Mouse (Mus musculus) forebrain, embryonic 12.5 days (tissue): Measurements from ENCODE around the gene Heatr5a. TPM values are rescaled to one million over a fixed set of nuclear protein-coding genes. Genes with fewer than 3 reads are reported as not detected.

Experiments
- ATAC-seq: fragments of 200-750 bp; cut with Nextera tagmentation; 2 replicates; pipeline ENCODE4 v1.8.0; 2017; ENCODE audit warnings: moderate TSS enrichment; ENCODE audit not compliant: low FRiP score
- H3K27ac ChIP-seq: fragments of 300-500 bp; sonication (generic); 2 replicates; pipeline ENCODE4 v1.5.1; 2016; ENCODE audit warnings: mild to moderate bottlenecking
- H3K27me3 ChIP-seq: fragments of 300-500 bp; sonication (generic); 2 replicates; pipeline ENCODE4 v1.6.1; 2016; ENCODE audit warnings: mild to moderate bottlenecking
- H3K36me3 ChIP-seq: fragments of 300-500 bp; sonication (generic); replicated peaks from 2 replicates; pipeline ENCODE4 v1.6.1; 2016; ENCODE audit warnings: mild to moderate bottlenecking
- H3K4me1 ChIP-seq: fragments of 300-500 bp; sonication (generic); 2 replicates; pipeline ENCODE4 v1.6.1; 2016
- H3K4me2 ChIP-seq: fragments of 300-500 bp; sonication (generic); 2 replicates; pipeline ENCODE4 v1.6.1; 2016; ENCODE audit warnings: mild to moderate bottlenecking, moderate library complexity
- H3K4me3 ChIP-seq: fragments of 300-500 bp; sonication (generic); replicated peaks from 2 replicates; pipeline ENCODE4 v1.5.1; 2016; ENCODE audit warnings: mild to moderate bottlenecking
- H3K9ac ChIP-seq: fragments of 300-500 bp; sonication (generic); 2 replicates; pipeline ENCODE4 v1.6.1; 2016; ENCODE audit warnings: mild to moderate bottlenecking
- H3K9me3 ChIP-seq: fragments of 300-500 bp; sonication (generic); 2 replicates; pipeline ENCODE4 v1.6.1; 2016
- WGBS: fragments of 180-500 bp; shearing (Covaris S2); methylation state at CpG from one replicate; pipeline ENCODE4 v1.1.7; 2016; 5-methylcytosine and 5-hydroxymethylcytosine counted together
- polyA plus RNA-seq: library from polyadenylated mRNA; unstranded; fragments of >200 nt; fragmentation: Nextera tagmentation; extraction: Ambion mirVana; gene quantifications from 2 replicates; pipeline ENCODE4 v1.2.1, GENCODE M21; 2016

Heatr5a gene
- polyA plus RNA-seq, 1 experiment from 2014 or later, result 12.6 TPM

DNA sequence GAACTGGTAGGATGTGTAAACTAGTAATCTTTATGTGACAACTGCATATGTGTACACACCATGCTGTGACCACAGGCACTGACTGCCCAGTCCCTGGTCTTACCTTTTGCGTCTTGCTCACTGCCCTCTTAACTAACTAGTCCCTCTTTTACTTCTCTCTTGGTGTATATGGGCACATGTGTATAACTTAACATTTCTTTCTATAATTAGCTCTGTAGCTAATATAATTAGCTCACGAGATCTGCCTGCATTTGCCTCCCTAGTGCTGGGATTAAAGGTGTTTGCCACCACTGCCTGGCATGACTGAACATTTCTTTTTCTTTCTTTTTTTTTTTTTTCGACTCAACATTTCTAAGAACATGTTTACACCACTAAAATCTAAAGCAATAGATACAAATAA, 63.6 kb downstream of the Heatr5a start:
- ATAC-seq, result no peak
- Histone ChIP-seq H3K4me3 (no peak overlapping the region), H3K4me2 (no peak overlapping the region), H3K27me3 (no peaks in the 10 kb centered on the region), H3K9ac (no peak overlapping the region), H3K27ac (no peak overlapping the region), H3K9me3 (no peaks in the 10 kb centered on the region), H3K4me1 (no peaks in the 10 kb centered on the region), H3K36me3 (peaks cover 6% of the 10 kb centered on the region)
- 85% methylated on average over 3 of the region's 3 CpGs for WGBS

DNA sequence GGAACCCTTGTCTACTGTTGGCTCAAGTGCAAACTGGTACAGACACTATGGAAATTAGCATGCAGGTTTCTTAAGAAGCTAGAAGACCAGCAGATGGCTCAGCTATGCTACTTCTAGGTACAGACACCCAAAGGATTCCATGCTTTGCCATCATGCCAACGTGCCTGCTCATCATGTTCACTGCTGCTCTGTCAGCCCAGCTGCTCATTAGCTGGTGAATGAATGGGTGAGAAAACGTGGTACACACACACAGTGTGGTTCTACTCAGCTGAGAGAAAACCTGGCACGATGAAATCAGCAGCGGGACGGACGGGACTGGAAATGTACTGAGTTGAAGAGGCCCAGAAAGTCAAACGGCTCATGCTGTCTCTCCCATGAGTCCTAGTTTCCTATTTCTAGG, 70.6 kb downstream of the Heatr5a start:
- H3K9ac ChIP-seq, result no peak overlapping the region
- no peak for ATAC-seq
- WGBS, result 83% methylated on average over 7 of the region's 7 CpGs

DNA sequence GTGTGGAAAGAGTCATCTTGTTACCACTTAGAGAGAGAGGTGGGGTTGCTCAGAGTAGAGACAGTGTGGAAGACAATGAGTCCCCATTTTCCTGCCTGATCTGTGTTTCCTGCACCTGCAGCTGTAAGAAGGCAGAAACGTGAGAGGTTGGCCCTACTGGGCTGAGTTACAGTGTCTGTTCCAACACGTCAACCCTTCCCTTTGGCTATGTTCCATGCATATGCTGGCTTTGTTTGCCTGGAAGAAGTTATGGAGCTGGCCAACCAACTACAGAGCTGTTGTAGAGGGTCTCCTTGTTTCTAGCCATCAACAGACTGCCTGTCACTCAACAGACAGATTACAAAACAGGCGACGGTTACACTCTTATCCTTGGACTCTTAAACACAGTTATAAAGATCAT, 74.2 kb downstream of the Heatr5a start:
- Histone ChIP-seq H3K9ac (no peak overlapping the region), H3K4me1 (no peaks in the 10 kb centered on the region), H3K4me2 (no peak overlapping the region), H3K4me3 (no peak overlapping the region), H3K36me3 (peaks cover 16% of the 10 kb centered on the region), H3K27ac (no peak overlapping the region), H3K9me3 (no peaks in the 10 kb centered on the region), H3K27me3 (no peaks in the 10 kb centered on the region)
- 85% methylated on average over 4 of the region's 4 CpGs for WGBS
- no peak for ATAC-seq

More for the DNA sequence above, 70.6 kb downstream of the Heatr5a start:
- no peaks in the 10 kb centered on the region for H3K27me3 ChIP-seq
- H3K27ac ChIP-seq, result no peak overlapping the region
- H3K9me3 ChIP-seq, result no peaks in the 10 kb centered on the region
- H3K36me3 ChIP-seq, result peaks cover 19% of the 10 kb centered on the region
- H3K4me1 ChIP-seq, result no peaks in the 10 kb centered on the region
- H3K4me3 ChIP-seq, result no peak overlapping the region
- H3K4me2 ChIP-seq, result no peak overlapping the region

DNA sequence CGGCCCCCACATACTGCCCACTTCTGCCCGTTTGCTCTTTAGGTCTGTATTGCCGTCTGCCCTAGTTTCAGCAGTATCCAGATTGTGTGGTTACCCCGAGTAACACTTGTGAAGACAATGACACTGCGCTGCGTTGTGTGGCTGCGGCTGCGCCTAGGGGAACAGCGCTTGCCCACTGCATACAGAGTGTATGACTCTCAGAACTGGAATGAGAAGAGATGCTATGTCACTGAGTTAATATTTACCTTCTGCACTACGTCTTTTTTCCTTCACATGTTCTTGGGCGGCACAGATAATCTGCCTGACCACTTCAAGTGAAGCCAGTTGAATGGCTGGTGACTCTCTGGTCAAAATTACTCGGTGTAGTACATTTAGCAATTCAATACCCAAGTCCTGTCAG, 82.5 kb downstream of the Heatr5a start:
- H3K4me3 ChIP-seq, result no peak overlapping the region
- ATAC-seq, result no peak
- 92% methylated on average over 12 of the region's 12 CpGs for WGBS
- no peak overlapping the region for H3K9ac ChIP-seq
- peaks cover 33% of the 10 kb centered on the region for H3K36me3 ChIP-seq
- H3K4me2 ChIP-seq, result no peak overlapping the region
- no peak overlapping the region for H3K27ac ChIP-seq
- no peaks in the 10 kb centered on the region for H3K27me3 ChIP-seq
- H3K9me3 ChIP-seq, result no peaks in the 10 kb centered on the region
- no peaks in the 10 kb centered on the region for H3K4me1 ChIP-seq

DNA sequence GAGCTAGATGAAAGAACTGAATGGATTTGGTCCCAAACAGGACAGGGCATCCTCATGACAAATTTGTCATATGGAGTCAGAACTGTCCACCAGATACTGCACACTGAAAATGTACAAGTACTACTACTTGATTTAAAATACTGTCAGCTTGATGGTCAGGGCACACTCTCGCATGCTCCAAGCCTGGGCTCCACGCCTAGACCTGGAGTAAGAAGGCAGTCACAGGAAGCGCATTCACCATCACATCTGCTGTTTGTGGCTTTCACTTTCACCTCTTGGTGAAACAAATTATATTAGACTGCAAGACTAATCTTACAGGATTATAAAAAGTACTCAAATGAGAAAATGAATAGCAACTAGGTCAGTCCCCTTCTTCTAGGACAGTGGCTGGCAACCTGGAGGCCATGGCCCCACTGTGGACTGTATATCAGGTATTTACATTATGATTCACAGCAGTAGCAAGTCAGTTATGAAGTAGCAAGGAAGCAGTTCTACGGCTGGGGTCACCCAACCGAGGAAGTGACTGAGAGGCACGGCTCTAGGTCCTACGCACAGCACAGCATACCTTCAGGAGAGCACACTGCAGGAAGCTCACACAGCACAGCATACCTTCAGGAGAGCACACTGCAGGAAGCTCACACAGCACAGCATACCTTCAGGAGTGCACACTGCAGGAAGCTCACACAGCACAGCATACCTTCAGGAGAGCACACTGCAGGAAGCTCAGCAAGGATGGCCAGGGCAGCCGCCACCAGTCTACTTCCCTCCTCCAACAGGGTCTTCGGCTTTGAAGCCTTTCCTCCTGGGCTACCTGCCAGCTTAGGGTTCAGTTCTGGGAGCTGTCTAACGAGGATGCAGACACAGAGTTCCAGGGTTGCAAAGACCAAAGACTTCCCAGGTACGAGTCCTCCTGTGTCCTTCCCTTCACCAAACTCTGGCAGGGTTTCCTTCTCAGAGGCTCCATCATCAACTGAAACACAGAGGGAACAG, 83.5 kb downstream of the Heatr5a start:
- H3K4me1 ChIP-seq, result no peaks in the 10 kb centered on the region
- H3K27ac ChIP-seq, result no peak overlapping the region
- no peaks in the 10 kb centered on the region for H3K27me3 ChIP-seq
- 87% methylated on average over 11 of the region's 11 CpGs for WGBS
- no peak overlapping the region for H3K4me3 ChIP-seq
- no peak overlapping the region for H3K4me2 ChIP-seq
- no peak overlapping the region for H3K9ac ChIP-seq
- peaks cover 41% of the 10 kb centered on the region for H3K36me3 ChIP-seq
- no peak for ATAC-seq
- no peaks in the 10 kb centered on the region for H3K9me3 ChIP-seq

- no peak for ATAC-seq
- H3K27me3 ChIP-seq, result no peaks in the 10 kb centered on the region
- 91% methylated on average over 6 of the region's 6 CpGs for WGBS
Measured at GRCm38 (mm10) chr12:51886369-51886768, 84.8 kb downstream of the Heatr5a start.

GRCm38 (mm10) chr12:51884801-51885200, 86.3 kb downstream of the Heatr5a start:
- Histone ChIP-seq H3K36me3 (peaks cover 44% of the 10 kb centered on the region), H3K9ac (no peak overlapping the region), H3K27me3 (no peaks in the 10 kb centered on the region), H3K4me1 (no peaks in the 10 kb centered on the region), H3K9me3 (no peaks in the 10 kb centered on the region), H3K4me3 (no peak overlapping the region), H3K4me2 (no peak overlapping the region), H3K27ac (no peak overlapping the region)
- no peak for ATAC-seq
- WGBS, result 97% methylated on average over 2 of the region's 2 CpGs

More at GRCm38 (mm10) chr12:51886369-51886768, 84.8 kb downstream of the Heatr5a start:
- no peaks in the 10 kb centered on the region for H3K9me3 ChIP-seq
- H3K9ac ChIP-seq, result no peak overlapping the region
- no peak overlapping the region for H3K4me2 ChIP-seq
- H3K4me3 ChIP-seq, result no peak overlapping the region
- H3K36me3 ChIP-seq, result peaks cover 41% of the 10 kb centered on the region
- H3K4me1 ChIP-seq, result no peaks in the 10 kb centered on the region
- no peak overlapping the region for H3K27ac ChIP-seq

DNA sequence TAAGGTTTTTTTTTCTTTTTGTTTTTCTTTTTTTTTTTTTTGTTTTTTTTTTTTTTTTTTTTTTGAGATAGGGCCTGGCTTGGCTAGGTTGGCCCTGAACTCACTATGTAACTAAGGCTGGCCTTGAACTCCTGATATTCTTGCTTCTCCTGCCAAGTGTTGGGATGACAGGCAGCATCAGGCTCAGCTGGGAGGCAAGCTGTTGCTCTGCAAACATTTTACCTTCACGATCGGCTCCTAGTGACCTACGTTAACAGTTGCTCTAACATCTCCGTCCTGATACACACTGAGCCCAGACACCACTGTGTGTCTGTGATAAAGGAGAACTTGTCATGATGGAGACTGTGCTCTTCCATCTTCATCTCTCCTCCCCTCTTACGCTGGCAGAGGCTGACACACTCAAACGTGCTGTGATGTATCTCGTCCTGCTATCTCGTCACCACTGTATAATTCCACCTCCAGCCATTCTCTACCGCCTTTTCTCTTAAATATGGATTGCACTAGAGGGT, 87.8 kb downstream of the Heatr5a start:
- 96% methylated on average over 9 of the region's 9 CpGs for WGBS
- Histone ChIP-seq H3K36me3 (peaks cover 42% of the 10 kb centered on the region), H3K4me3 (no peak overlapping the region), H3K27me3 (no peaks in the 10 kb centered on the region), H3K4me1 (no peaks in the 10 kb centered on the region), H3K9ac (no peak overlapping the region), H3K27ac (no peak overlapping the region), H3K4me2 (no peak overlapping the region), H3K9me3 (no peaks in the 10 kb centered on the region)
- no peak for ATAC-seq

DNA sequence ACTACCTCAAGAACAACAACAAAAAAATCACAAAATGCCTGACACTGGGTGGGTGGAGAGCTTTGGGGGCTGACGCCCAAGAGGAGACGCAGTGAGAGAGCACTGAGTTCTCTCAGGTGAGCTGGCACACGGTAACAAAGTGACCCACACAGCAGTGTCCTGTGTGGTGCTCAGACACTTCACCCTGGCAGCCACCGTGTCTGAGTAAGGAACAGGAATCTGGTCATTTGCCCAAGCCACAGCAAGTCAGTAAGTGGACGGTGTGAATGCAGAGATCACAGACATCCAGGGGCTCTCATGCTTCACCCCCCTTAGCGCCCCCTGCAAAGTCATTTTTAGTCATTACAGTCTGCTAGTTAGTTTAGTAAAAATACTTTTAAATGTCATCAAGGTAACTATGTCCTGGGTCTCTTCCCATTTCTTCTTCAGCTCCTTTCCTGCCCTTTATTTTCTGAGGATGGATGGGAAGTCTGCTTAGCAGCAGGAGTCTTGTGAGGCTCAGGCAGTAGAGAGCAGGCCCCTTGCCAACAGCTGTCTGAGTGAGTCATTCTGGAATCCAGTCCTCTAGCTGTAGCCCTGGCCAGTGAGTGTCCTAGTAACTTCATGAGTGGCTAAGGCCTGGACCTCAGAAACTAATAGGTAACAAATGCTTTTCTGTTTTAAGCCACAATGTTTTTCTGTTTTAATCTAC, 88.4 kb downstream of the Heatr5a start:
- no peak overlapping the region for H3K4me3 ChIP-seq
- H3K4me1 ChIP-seq, result no peaks in the 10 kb centered on the region
- WGBS, result 88% methylated on average over 6 of the region's 6 CpGs
- H3K27me3 ChIP-seq, result no peaks in the 10 kb centered on the region
- no peaks in the 10 kb centered on the region for H3K9me3 ChIP-seq
- no peak for ATAC-seq
- no peak overlapping the region for H3K9ac ChIP-seq
- H3K27ac ChIP-seq, result no peak overlapping the region
- H3K36me3 ChIP-seq, result peaks cover 40% of the 10 kb centered on the region
- no peak overlapping the region for H3K4me2 ChIP-seq

GRCm38 (mm10) chr12:51881775-51882174, 89.3 kb downstream of the Heatr5a start:
- H3K27me3 ChIP-seq, result no peaks in the 10 kb centered on the region
- no peak overlapping the region for H3K9ac ChIP-seq
- H3K4me3 ChIP-seq, result no peak overlapping the region
- 85% methylated on average over 2 of the region's 2 CpGs for WGBS
- ATAC-seq, result no peak
- no peak overlapping the region for H3K4me2 ChIP-seq
- no peaks in the 10 kb centered on the region for H3K9me3 ChIP-seq
- peaks cover 38% of the 10 kb centered on the region for H3K36me3 ChIP-seq
- no peak overlapping the region for H3K27ac ChIP-seq
- H3K4me1 ChIP-seq, result no peaks in the 10 kb centered on the region

DNA sequence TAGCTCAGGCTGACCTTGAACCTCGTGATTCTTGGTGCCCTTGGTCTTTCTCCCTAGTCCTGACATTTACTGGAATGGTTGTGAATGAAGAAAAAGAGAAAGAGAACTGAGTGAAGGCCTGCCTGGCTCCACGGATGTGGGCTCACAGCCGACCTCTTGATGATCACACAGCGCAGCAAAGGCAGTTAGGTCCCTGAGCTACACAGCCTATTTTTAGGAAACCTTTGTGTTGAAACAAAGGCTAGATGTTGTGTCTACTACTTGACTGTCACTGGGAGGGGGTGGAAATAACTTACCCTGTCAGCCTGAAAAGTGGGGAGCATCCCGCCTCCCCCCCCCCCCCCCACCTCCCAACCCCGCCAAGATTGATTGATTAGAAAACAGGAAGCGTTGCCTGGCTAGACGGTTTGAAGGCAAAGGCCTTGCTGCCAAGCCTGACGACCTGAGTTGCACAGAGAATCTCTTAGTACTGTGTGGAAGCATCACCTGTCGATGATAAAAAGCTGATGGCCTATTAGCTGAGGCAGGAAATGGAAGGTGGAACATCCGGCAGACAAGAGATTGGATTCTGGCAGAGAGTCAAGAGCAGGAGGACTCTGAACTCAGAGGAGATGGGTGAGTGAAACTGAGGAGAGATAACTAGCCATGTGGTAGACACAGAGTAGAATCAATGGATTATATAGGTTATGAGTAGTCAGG, 99.5 kb downstream of the Heatr5a start:
- H3K4me2 ChIP-seq, result no peak overlapping the region
- WGBS, result 81% methylated on average over 11 of the region's 11 CpGs
- H3K27me3 ChIP-seq, result no peaks in the 10 kb centered on the region; the same call in 1 of the 2 replicates
- peaks cover under 1% of the 10 kb centered on the region; the same call in 1 of the 2 replicates for H3K4me1 ChIP-seq
- no peak overlapping the region for H3K27ac ChIP-seq
- no peaks in the 10 kb centered on the region for H3K9me3 ChIP-seq
- ATAC-seq, result no peak
- no peak overlapping the region for H3K9ac ChIP-seq
- H3K4me3 ChIP-seq, result no peak overlapping the region
- H3K36me3 ChIP-seq, result 0 out of 2 replicates have a peak, but pooled peaks cover 4% of the 10 kb centered on the region

- WGBS, result 91% methylated on average over 3 of the region's 3 CpGs
- H3K4me2 ChIP-seq, result no peak overlapping the region
- H3K36me3 ChIP-seq, result no peaks in the 10 kb centered on the region
- no peaks in the 10 kb centered on the region; the same call in 1 of the 2 replicates for H3K27me3 ChIP-seq
- no peak for ATAC-seq
- H3K4me1 ChIP-seq, result peaks cover 21% of the 10 kb centered on the region
- no peak overlapping the region for H3K27ac ChIP-seq
- H3K4me3 ChIP-seq, result no peak overlapping the region
- no peak overlapping the region for H3K9ac ChIP-seq
- H3K9me3 ChIP-seq, result no peaks in the 10 kb centered on the region
Measured at GRCm38 (mm10) chr12:51869511-51869910, 101.6 kb downstream of the Heatr5a start.
